Mouse (Mus musculus): Measurements from ENCODE around the gene Wfs1. TPM values are rescaled to one million over a fixed set of nuclear protein-coding genes. Genes with fewer than 3 reads are reported as not detected.

Gene Wfs1
- 20.1 and 21.2 TPM in 2 replicates for polyA plus RNA-seq (2014; fragmentation: Nextera tagmentation; extraction: Ambion mirVana)

GRCm38 (mm10) chr5:36988781-36989624, at the start of gene Wfs1:
TSS of gene Wfs1 (minus strand) at chr5:36989205.
- Histone ChIP-seq H3K4me3 (ENCODE audit: control insufficient read depth in 1 of 2, insufficient read depth in 1 of 2, low read depth in 1 of 2, low read length in 2 of 2) (peak within 1 kb of the TSS; percentile 75 to 85), H3K27me3 (ENCODE audit: control insufficient read depth, insufficient read depth, low read length) (no peaks in the 10 kb centered on the region), H3K36me3 (ENCODE audit: control insufficient read depth, insufficient read depth, low read length) (no peaks in the 10 kb centered on the region), H3K9ac (ENCODE audit: low read length) (peak within 1 kb of the TSS; percentile 89), H3K4me2 (ENCODE audit: low read length) (peak within 1 kb of the TSS; percentile 99), H3K27ac (replicated peaks in 1 of 2; ENCODE audit: control insufficient read depth in 1 of 2, insufficient read depth in 1 of 2, low read depth in 2 of 2, low read length in 2 of 2) (peak within 1 kb of the TSS; percentile 50 to 73; a peak in 3 of 4 replicates), H3K9me3 (ENCODE audit: control insufficient read depth, low read length) (no peaks in the 10 kb centered on the region), H3K4me1 (ENCODE audit: control insufficient read depth in 2 of 2, insufficient read depth in 2 of 2, low read length in 2 of 2) (peaks cover 5 to 10% of the 10 kb centered on the region in 2 experiments; a peak in 3 of 4 replicates)
- peak; percentile 96 for ATAC-seq (ENCODE audit: insufficient number of reproducible peaks, insufficient read depth, low FRiP score, low read depth)
- WGBS = under 1% methylated on average over 57 of the region's 60 CpGs

GRCm38 (mm10) chr5:37036884-37037283, 47.9 kb upstream of the Wfs1 start:
- no peaks in the 10 kb centered on the region; the same call in 1 of the 2 replicates for H3K27me3 ChIP-seq (ENCODE audit: control insufficient read depth, insufficient read depth, low read length)
- H3K4me1 ChIP-seq (ENCODE audit: control insufficient read depth in 2 of 2, insufficient read depth in 2 of 2, low read length in 2 of 2) = 0 out of 4 replicates have a peak, but pooled peaks cover 2 to 9% of the 10 kb centered on the region in 2 experiments
- H3K9me3 ChIP-seq (ENCODE audit: control insufficient read depth, low read length) = no peaks in the 10 kb centered on the region
- H3K4me3 ChIP-seq (ENCODE audit: control insufficient read depth in 1 of 2, insufficient read depth in 1 of 2, low read depth in 1 of 2, low read length in 2 of 2) = no peak overlapping the region
- no peak overlapping the region for H3K27ac ChIP-seq (replicated peaks in 1 of 2; ENCODE audit: control insufficient read depth in 1 of 2, insufficient read depth in 1 of 2, low read depth in 2 of 2, low read length in 2 of 2)
- no peak for ATAC-seq (ENCODE audit: insufficient number of reproducible peaks, insufficient read depth, low FRiP score, low read depth)
- WGBS = 76% methylated on average over 3 of the region's 3 CpGs
- no peaks in the 10 kb centered on the region for H3K36me3 ChIP-seq (ENCODE audit: control insufficient read depth, insufficient read depth, low read length)
- no peak overlapping the region for H3K9ac ChIP-seq (ENCODE audit: low read length)
- no peak overlapping the region for H3K4me2 ChIP-seq (ENCODE audit: low read length)

GRCm38 (mm10) chr5:37035896-37036295, 46.9 kb upstream of the Wfs1 start:
- 75% methylated on average over 6 of the region's 6 CpGs for WGBS
- H3K4me2 ChIP-seq (ENCODE audit: low read length) = no peak overlapping the region
- H3K27ac ChIP-seq (replicated peaks in 1 of 2; ENCODE audit: control insufficient read depth in 1 of 2, insufficient read depth in 1 of 2, low read depth in 2 of 2, low read length in 2 of 2) = no peak overlapping the region
- H3K27me3 ChIP-seq (ENCODE audit: control insufficient read depth, insufficient read depth, low read length) = peaks cover 8% of the 10 kb centered on the region
- H3K36me3 ChIP-seq (ENCODE audit: control insufficient read depth, insufficient read depth, low read length) = no peaks in the 10 kb centered on the region
- no peak overlapping the region for H3K9ac ChIP-seq (ENCODE audit: low read length)
- no peaks in the 10 kb centered on the region for H3K9me3 ChIP-seq (ENCODE audit: control insufficient read depth, low read length)
- H3K4me1 ChIP-seq (ENCODE audit: control insufficient read depth in 2 of 2, insufficient read depth in 2 of 2, low read length in 2 of 2) = 0 out of 4 replicates have a peak, but pooled peaks cover 0 to under 1% of the 10 kb centered on the region in 2 experiments
- no peak for ATAC-seq (ENCODE audit: insufficient number of reproducible peaks, insufficient read depth, low FRiP score, low read depth)
- H3K4me3 ChIP-seq (ENCODE audit: control insufficient read depth in 1 of 2, insufficient read depth in 1 of 2, low read depth in 1 of 2, low read length in 2 of 2) = no peak overlapping the region

- WGBS = 66% methylated on average over 6 of the region's 6 CpGs
- peaks cover 15% of the 10 kb centered on the region for H3K27me3 ChIP-seq (ENCODE audit: control insufficient read depth, insufficient read depth, low read length)
- no peaks in the 10 kb centered on the region for H3K4me1 ChIP-seq (ENCODE audit: control insufficient read depth in 2 of 2, insufficient read depth in 2 of 2, low read length in 2 of 2)
- no peak overlapping the region for H3K4me2 ChIP-seq (ENCODE audit: low read length)
- no peak overlapping the region for H3K27ac ChIP-seq (replicated peaks in 1 of 2; ENCODE audit: control insufficient read depth in 1 of 2, insufficient read depth in 1 of 2, low read depth in 2 of 2, low read length in 2 of 2)
- ATAC-seq (ENCODE audit: insufficient number of reproducible peaks, insufficient read depth, low FRiP score, low read depth) = no peak
- no peak overlapping the region for H3K4me3 ChIP-seq (ENCODE audit: control insufficient read depth in 1 of 2, insufficient read depth in 1 of 2, low read depth in 1 of 2, low read length in 2 of 2)
- H3K9me3 ChIP-seq (ENCODE audit: control insufficient read depth, low read length) = no peaks in the 10 kb centered on the region
- H3K36me3 ChIP-seq (ENCODE audit: control insufficient read depth, insufficient read depth, low read length) = no peaks in the 10 kb centered on the region
- no peak overlapping the region for H3K9ac ChIP-seq (ENCODE audit: low read length)
Measured at GRCm38 (mm10) chr5:37035192-37035591, 46.2 kb upstream of the Wfs1 start.

GRCm38 (mm10) chr5:37030753-37031152, 41.7 kb upstream of the Wfs1 start:
- no peak for ATAC-seq (ENCODE audit: insufficient number of reproducible peaks, insufficient read depth, low FRiP score, low read depth)
- H3K27me3 ChIP-seq (ENCODE audit: control insufficient read depth, insufficient read depth, low read length) = peaks cover 60% of the 10 kb centered on the region
- H3K4me3 ChIP-seq (ENCODE audit: control insufficient read depth in 1 of 2, insufficient read depth in 1 of 2, low read depth in 1 of 2, low read length in 2 of 2) = no peak overlapping the region
- 42% methylated on average over 9 of the region's 9 CpGs for WGBS
- no peak overlapping the region for H3K27ac ChIP-seq (replicated peaks in 1 of 2; ENCODE audit: control insufficient read depth in 1 of 2, insufficient read depth in 1 of 2, low read depth in 2 of 2, low read length in 2 of 2)
- peaks cover 6% of the 10 kb centered on the region in 2 experiments; a peak in 3 of 4 replicates for H3K4me1 ChIP-seq (ENCODE audit: control insufficient read depth in 2 of 2, insufficient read depth in 2 of 2, low read length in 2 of 2)
- H3K4me2 ChIP-seq (ENCODE audit: low read length) = no peak overlapping the region
- H3K36me3 ChIP-seq (ENCODE audit: control insufficient read depth, insufficient read depth, low read length) = no peaks in the 10 kb centered on the region
- no peaks in the 10 kb centered on the region for H3K9me3 ChIP-seq (ENCODE audit: control insufficient read depth, low read length)
- H3K9ac ChIP-seq (ENCODE audit: low read length) = no peak overlapping the region

- WGBS = 2% methylated on average over 17 of the region's 17 CpGs
Measured at GRCm38 (mm10) chr5:37029326-37029905, 40.4 kb upstream of the Wfs1 start.

GRCm38 (mm10) chr5:37028486-37029311, 39.7 kb upstream of the Wfs1 start:
- H3K9me3 ChIP-seq (ENCODE audit: control insufficient read depth, low read length) = no peaks in the 10 kb centered on the region
- H3K4me2 ChIP-seq (ENCODE audit: low read length) = peak overlapping the region; percentile 99
- under 1% methylated on average over 71 of the region's 72 CpGs for WGBS
- ATAC-seq (ENCODE audit: insufficient number of reproducible peaks, insufficient read depth, low FRiP score, low read depth) = peak; percentile 34; the same call in 1 of the 2 replicates
- H3K9ac ChIP-seq (ENCODE audit: low read length) = peak overlapping the region; percentile 57
- no peaks in the 10 kb centered on the region for H3K36me3 ChIP-seq (ENCODE audit: control insufficient read depth, insufficient read depth, low read length)
- H3K27me3 ChIP-seq (ENCODE audit: control insufficient read depth, insufficient read depth, low read length) = peaks cover 72% of the 10 kb centered on the region
- peak overlapping the region; percentile 51 to 60 for H3K4me3 ChIP-seq (ENCODE audit: control insufficient read depth in 1 of 2, insufficient read depth in 1 of 2, low read depth in 1 of 2, low read length in 2 of 2)
- no peak overlapping the region for H3K27ac ChIP-seq (replicated peaks in 1 of 2; ENCODE audit: control insufficient read depth in 1 of 2, insufficient read depth in 1 of 2, low read depth in 2 of 2, low read length in 2 of 2)
- H3K4me1 ChIP-seq (ENCODE audit: control insufficient read depth in 2 of 2, insufficient read depth in 2 of 2, low read length in 2 of 2) = peaks cover 6% of the 10 kb centered on the region in 2 experiments; a peak in 3 of 4 replicates

More at GRCm38 (mm10) chr5:37029326-37029905, 40.4 kb upstream of the Wfs1 start:
- H3K36me3 ChIP-seq (ENCODE audit: control insufficient read depth, insufficient read depth, low read length) = no peaks in the 10 kb centered on the region
- no peak; the same call in 1 of the 2 replicates for ATAC-seq (ENCODE audit: insufficient number of reproducible peaks, insufficient read depth, low FRiP score, low read depth)
- no peak overlapping the region for H3K27ac ChIP-seq (replicated peaks in 1 of 2; ENCODE audit: control insufficient read depth in 1 of 2, insufficient read depth in 1 of 2, low read depth in 2 of 2, low read length in 2 of 2)
- H3K4me3 ChIP-seq (ENCODE audit: control insufficient read depth in 1 of 2, insufficient read depth in 1 of 2, low read depth in 1 of 2, low read length in 2 of 2) = peak overlapping the region; percentile 51 to 60
- no peak overlapping the region for H3K9ac ChIP-seq (ENCODE audit: low read length)
- H3K4me2 ChIP-seq (ENCODE audit: low read length) = peak overlapping the region; percentile 99
- H3K4me1 ChIP-seq (ENCODE audit: control insufficient read depth in 2 of 2, insufficient read depth in 2 of 2, low read length in 2 of 2) = peaks cover 6% of the 10 kb centered on the region in 2 experiments; a peak in 3 of 4 replicates
- peaks cover 69% of the 10 kb centered on the region for H3K27me3 ChIP-seq (ENCODE audit: control insufficient read depth, insufficient read depth, low read length)
- H3K9me3 ChIP-seq (ENCODE audit: control insufficient read depth, low read length) = no peaks in the 10 kb centered on the region

All from heart, embryonic 14.5 days (tissue).